Mouse (Mus musculus): Measurements from ENCODE around the gene Man1a. TPM values are rescaled to one million over a fixed set of nuclear protein-coding genes. Genes with fewer than 3 reads are reported as not detected.

The Man1a gene
- polyA plus RNA-seq, 1 experiment from 2014 or later, result 16.9 TPM

GRCm38 (mm10) chr10:54038734-54039133 is 37.7 kb downstream of the Man1a start:
- no peak overlapping the region for H3K4me3 ChIP-seq (ENCODE audit: low read depth, low read length)
- H3K4me1 ChIP-seq (ENCODE audit: control insufficient read depth, insufficient read depth, low read length), result no peaks in the 10 kb centered on the region
- ATAC-seq (ENCODE audit: insufficient number of reproducible peaks, insufficient read depth, low FRiP score, low read depth), result no peak
- H3K27me3 ChIP-seq (ENCODE audit: control insufficient read depth, insufficient read depth, low read length), result no peaks in the 10 kb centered on the region
- H3K9ac ChIP-seq (replicated peaks; ENCODE audit: low read depth, low read length), result no peak overlapping the region
- no peak overlapping the region for H3K27ac ChIP-seq (ENCODE audit: low read length)
- H3K36me3 ChIP-seq (ENCODE audit: control insufficient read depth, insufficient read depth, low read length), result no peaks in the 10 kb centered on the region
- no peak overlapping the region for H3K4me2 ChIP-seq (replicated peaks; ENCODE audit: low read depth, low read length)
- WGBS, result 59% methylated on average over 10 of the region's 10 CpGs
- no peaks in the 10 kb centered on the region for H3K9me3 ChIP-seq (ENCODE audit: control insufficient read depth, low read depth, low read length)

GRCm38 (mm10) chr10:54038180-54038579 is 38.2 kb downstream of the Man1a start:
- ATAC-seq (ENCODE audit: insufficient number of reproducible peaks, insufficient read depth, low FRiP score, low read depth), result peak; percentile 47; the same call in 1 of the 2 replicates
- Histone ChIP-seq H3K9ac (replicated peaks; ENCODE audit: low read depth, low read length) (no peak overlapping the region), H3K27me3 (ENCODE audit: control insufficient read depth, insufficient read depth, low read length) (no peaks in the 10 kb centered on the region), H3K4me3 (ENCODE audit: low read depth, low read length) (no peak overlapping the region), H3K27ac (ENCODE audit: low read length) (no peak overlapping the region), H3K9me3 (ENCODE audit: control insufficient read depth, low read depth, low read length) (no peaks in the 10 kb centered on the region), H3K4me2 (replicated peaks; ENCODE audit: low read depth, low read length) (no peak overlapping the region), H3K4me1 (ENCODE audit: control insufficient read depth, insufficient read depth, low read length) (no peaks in the 10 kb centered on the region), H3K36me3 (ENCODE audit: control insufficient read depth, insufficient read depth, low read length) (no peaks in the 10 kb centered on the region)
- WGBS, result 58% methylated on average over 5 of the region's 5 CpGs

GRCm38 (mm10) chr10:54037348-54038010 is 38.9 kb downstream of the Man1a start:
- WGBS, result 81% methylated on average over 10 of the region's 10 CpGs
- no peak for ATAC-seq (ENCODE audit: insufficient number of reproducible peaks, insufficient read depth, low FRiP score, low read depth)

GRCm38 (mm10) chr10:54035586-54035985 is 40.8 kb downstream of the Man1a start:
- no peak for ATAC-seq (ENCODE audit: insufficient number of reproducible peaks, insufficient read depth, low FRiP score, low read depth)
- Histone ChIP-seq H3K36me3 (ENCODE audit: control insufficient read depth, insufficient read depth, low read length) (no peaks in the 10 kb centered on the region), H3K9me3 (ENCODE audit: control insufficient read depth, low read depth, low read length) (no peaks in the 10 kb centered on the region), H3K9ac (replicated peaks; ENCODE audit: low read depth, low read length) (no peak overlapping the region), H3K27me3 (ENCODE audit: control insufficient read depth, insufficient read depth, low read length) (no peaks in the 10 kb centered on the region), H3K4me2 (replicated peaks; ENCODE audit: low read depth, low read length) (no peak overlapping the region), H3K27ac (ENCODE audit: low read length) (no peak overlapping the region), H3K4me3 (ENCODE audit: low read depth, low read length) (no peak overlapping the region), H3K4me1 (ENCODE audit: control insufficient read depth, insufficient read depth, low read length) (no peaks in the 10 kb centered on the region)
- 76% methylated on average over 1 of the region's 1 CpGs for WGBS

More at GRCm38 (mm10) chr10:54037348-54038010, 38.9 kb downstream of the Man1a start:
- no peak overlapping the region for H3K4me2 ChIP-seq (replicated peaks; ENCODE audit: low read depth, low read length)
- H3K36me3 ChIP-seq (ENCODE audit: control insufficient read depth, insufficient read depth, low read length), result no peaks in the 10 kb centered on the region
- no peak overlapping the region for H3K27ac ChIP-seq (ENCODE audit: low read length)
- H3K9ac ChIP-seq (replicated peaks; ENCODE audit: low read depth, low read length), result no peak overlapping the region
- no peaks in the 10 kb centered on the region for H3K4me1 ChIP-seq (ENCODE audit: control insufficient read depth, insufficient read depth, low read length)
- H3K27me3 ChIP-seq (ENCODE audit: control insufficient read depth, insufficient read depth, low read length), result no peaks in the 10 kb centered on the region
- no peaks in the 10 kb centered on the region for H3K9me3 ChIP-seq (ENCODE audit: control insufficient read depth, low read depth, low read length)
- H3K4me3 ChIP-seq (ENCODE audit: low read depth, low read length), result no peak overlapping the region

GRCm38 (mm10) chr10:54034779-54035178 is 41.6 kb downstream of the Man1a start:
- H3K27ac ChIP-seq (ENCODE audit: low read length), result no peak overlapping the region
- H3K4me2 ChIP-seq (replicated peaks; ENCODE audit: low read depth, low read length), result no peak overlapping the region
- no peak overlapping the region for H3K9ac ChIP-seq (replicated peaks; ENCODE audit: low read depth, low read length)
- H3K4me3 ChIP-seq (ENCODE audit: low read depth, low read length), result no peak overlapping the region
- H3K36me3 ChIP-seq (ENCODE audit: control insufficient read depth, insufficient read depth, low read length), result no peaks in the 10 kb centered on the region
- no peak for ATAC-seq (ENCODE audit: insufficient number of reproducible peaks, insufficient read depth, low FRiP score, low read depth)
- no peaks in the 10 kb centered on the region for H3K4me1 ChIP-seq (ENCODE audit: control insufficient read depth, insufficient read depth, low read length)
- WGBS, result 67% methylated on average over 2 of the region's 2 CpGs
- H3K9me3 ChIP-seq (ENCODE audit: control insufficient read depth, low read depth, low read length), result no peaks in the 10 kb centered on the region
- no peaks in the 10 kb centered on the region for H3K27me3 ChIP-seq (ENCODE audit: control insufficient read depth, insufficient read depth, low read length)

GRCm38 (mm10) chr10:54032316-54033092 is 43.9 kb downstream of the Man1a start:
- 86% methylated on average over 9 of the region's 9 CpGs for WGBS
- Histone ChIP-seq H3K9me3 (ENCODE audit: control insufficient read depth, low read depth, low read length) (no peaks in the 10 kb centered on the region), H3K36me3 (ENCODE audit: control insufficient read depth, insufficient read depth, low read length) (no peaks in the 10 kb centered on the region), H3K4me1 (ENCODE audit: control insufficient read depth, insufficient read depth, low read length) (no peaks in the 10 kb centered on the region), H3K27me3 (ENCODE audit: control insufficient read depth, insufficient read depth, low read length) (no peaks in the 10 kb centered on the region), H3K4me3 (ENCODE audit: low read depth, low read length) (no peak overlapping the region), H3K4me2 (replicated peaks; ENCODE audit: low read depth, low read length) (no peak overlapping the region), H3K27ac (ENCODE audit: low read length) (no peak overlapping the region), H3K9ac (replicated peaks; ENCODE audit: low read depth, low read length) (no peak overlapping the region)
- ATAC-seq (ENCODE audit: insufficient number of reproducible peaks, insufficient read depth, low FRiP score, low read depth), result no peak

- no peak overlapping the region for H3K27ac ChIP-seq (ENCODE audit: low read length)
- H3K4me3 ChIP-seq (ENCODE audit: low read depth, low read length), result no peak overlapping the region
- H3K4me2 ChIP-seq (replicated peaks; ENCODE audit: low read depth, low read length), result no peak overlapping the region
- H3K4me1 ChIP-seq (ENCODE audit: control insufficient read depth, insufficient read depth, low read length), result no peaks in the 10 kb centered on the region
- no peaks in the 10 kb centered on the region for H3K36me3 ChIP-seq (ENCODE audit: control insufficient read depth, insufficient read depth, low read length)
- H3K27me3 ChIP-seq (ENCODE audit: control insufficient read depth, insufficient read depth, low read length), result no peaks in the 10 kb centered on the region
- no peak overlapping the region for H3K9ac ChIP-seq (replicated peaks; ENCODE audit: low read depth, low read length)
- no peaks in the 10 kb centered on the region for H3K9me3 ChIP-seq (ENCODE audit: control insufficient read depth, low read depth, low read length)
- ATAC-seq (ENCODE audit: insufficient number of reproducible peaks, insufficient read depth, low FRiP score, low read depth), result no peak
- WGBS, result 93% methylated on average over 4 of the region's 4 CpGs
Measured at GRCm38 (mm10) chr10:54028866-54029265, 47.5 kb downstream of the Man1a start.

GRCm38 (mm10) chr10:54026738-54027427 is 49.5 kb downstream of the Man1a start:
- Histone ChIP-seq H3K4me1 (ENCODE audit: control insufficient read depth, insufficient read depth, low read length) (no peaks in the 10 kb centered on the region), H3K9me3 (ENCODE audit: control insufficient read depth, low read depth, low read length) (no peaks in the 10 kb centered on the region), H3K36me3 (ENCODE audit: control insufficient read depth, insufficient read depth, low read length) (no peaks in the 10 kb centered on the region), H3K4me3 (ENCODE audit: low read depth, low read length) (no peak overlapping the region), H3K27ac (ENCODE audit: low read length) (no peak overlapping the region), H3K27me3 (ENCODE audit: control insufficient read depth, insufficient read depth, low read length) (no peaks in the 10 kb centered on the region), H3K9ac (replicated peaks; ENCODE audit: low read depth, low read length) (no peak overlapping the region), H3K4me2 (replicated peaks; ENCODE audit: low read depth, low read length) (no peak overlapping the region)
- no peak for ATAC-seq (ENCODE audit: insufficient number of reproducible peaks, insufficient read depth, low FRiP score, low read depth)
- 79% methylated on average over 5 of the region's 5 CpGs for WGBS

Measured in stomach, embryonic 14.5 days (tissue).